Mouse (Mus musculus) kidney, adult 9 months (tissue): ENCODE data around the gene Exoc2.

ENCODE experiments used
- DNase-seq: peaks from one replicate; pipeline ENCODE4 v3.0.0; 2022

The Exoc2 gene

GRCm38 (mm10) chr13:30968311-30968710, 5.6 kb downstream of the Exoc2 start:
- peak; percentile 25 for DNase-seq

DNA sequence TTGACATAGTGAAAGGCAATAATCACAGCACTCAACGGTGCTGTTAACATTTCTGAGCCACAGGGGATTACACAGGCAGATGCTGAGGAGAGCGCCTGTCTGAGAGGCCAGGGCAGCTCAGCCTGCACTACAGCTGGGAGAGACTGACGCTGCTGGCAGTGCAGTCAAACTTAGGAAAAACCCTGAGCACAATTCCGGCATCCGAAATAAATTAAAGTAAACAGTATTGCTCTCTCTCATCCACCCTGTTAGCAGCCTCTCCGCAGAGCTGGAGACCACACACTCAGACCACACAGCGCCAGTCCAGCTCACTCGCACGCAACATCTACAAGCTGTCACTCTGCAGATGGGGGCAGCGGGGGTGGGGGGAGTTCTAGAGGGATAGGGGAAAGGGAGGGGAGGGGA, 7.4 kb downstream of the Exoc2 start:
- no peak for DNase-seq

- no peak for DNase-seq
These were observed 12.0 kb downstream of the Exoc2 start for GRCm38 (mm10) chr13:30961932-30962331.

DNA sequence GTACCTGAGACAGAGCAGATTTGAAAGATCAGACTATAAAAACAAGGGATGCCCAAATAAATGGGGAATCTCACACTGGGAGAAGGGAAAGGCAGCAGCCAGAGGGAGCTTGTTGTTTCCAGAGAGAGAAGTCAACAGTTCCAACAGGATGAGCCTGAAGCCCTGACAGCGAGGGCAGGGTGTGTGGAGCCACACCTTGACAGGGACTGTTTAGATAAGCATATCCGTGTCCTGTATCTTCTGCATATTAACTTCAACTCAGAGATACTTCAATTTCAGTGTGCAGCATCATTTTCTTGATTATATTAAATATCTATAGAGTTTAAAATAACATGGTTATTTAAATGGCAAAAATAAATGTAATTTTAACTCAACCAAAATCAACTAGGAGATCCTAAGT, 13.2 kb downstream of the Exoc2 start:
- no peak for DNase-seq

- no peak for DNase-seq
These were observed 20.3 kb downstream of the Exoc2 start for GRCm38 (mm10) chr13:30953580-30953979.

DNA sequence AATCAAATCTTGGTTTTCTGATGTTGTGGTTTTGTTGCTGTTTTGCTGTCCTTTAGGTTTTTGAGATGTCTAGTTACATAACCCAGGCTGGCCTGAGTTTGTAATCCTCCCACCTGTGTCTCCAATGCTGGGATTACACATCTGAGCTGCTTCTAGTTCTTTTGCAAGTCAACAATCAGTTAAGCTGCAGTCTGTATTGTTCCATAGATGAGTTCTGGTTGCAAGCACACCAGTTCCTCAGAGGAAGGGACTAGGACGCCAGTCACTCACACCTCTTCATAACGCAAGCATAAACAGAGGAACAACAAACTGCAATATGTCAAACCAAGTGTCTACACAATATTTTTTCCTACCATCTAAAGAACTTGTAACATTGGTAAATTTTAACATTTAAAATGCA, 21.8 kb downstream of the Exoc2 start:
- DNase-seq: no peak

DNA sequence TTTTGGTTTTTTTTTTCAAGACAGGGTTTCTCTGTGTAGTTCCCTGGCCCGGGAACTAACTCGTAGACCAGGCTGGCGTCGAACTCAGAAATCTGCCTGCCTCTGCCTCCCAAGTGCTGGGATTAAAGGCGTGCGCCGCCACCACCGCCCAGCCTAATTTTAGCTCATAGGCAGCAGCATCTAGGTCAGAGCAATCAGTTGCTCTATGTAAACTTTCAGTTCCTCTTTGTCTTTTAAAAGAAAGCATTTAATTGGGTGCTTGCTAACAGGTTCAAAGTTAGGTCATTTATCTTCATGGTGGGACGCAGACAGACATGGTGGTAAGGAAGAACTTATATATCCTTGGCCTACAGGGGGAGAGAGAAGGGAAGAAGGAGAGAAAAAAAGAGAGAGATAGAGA, 24.7 kb downstream of the Exoc2 start:
- no peak for DNase-seq

DNA sequence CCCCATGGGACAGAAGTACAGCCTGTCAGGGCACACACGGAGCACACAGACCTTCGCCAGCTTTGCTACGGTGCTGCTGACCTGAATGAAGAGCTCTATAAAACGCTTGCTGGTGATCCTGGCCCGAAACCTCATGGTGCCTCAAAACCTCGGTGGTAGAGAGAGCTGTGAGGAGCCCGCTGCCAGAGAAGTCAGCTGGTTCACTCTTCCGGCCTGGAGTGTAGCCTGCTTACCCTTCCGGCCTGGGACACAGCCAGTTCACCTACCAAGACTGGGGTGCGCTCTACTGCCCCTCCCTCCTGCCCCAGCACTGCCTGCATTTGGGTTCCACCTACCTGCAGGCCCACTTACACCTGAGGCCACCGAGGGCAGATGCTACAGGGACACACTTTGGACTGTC, 26.4 kb downstream of the Exoc2 start, which contains the start of gene Hus1b:
Hus1b (minus strand) TSS at position 220 of the 400 bp plus-strand sequence.
- no peak for DNase-seq

- DNase-seq: no peak
These were observed 26.8 kb downstream of the Exoc2 start for GRCm38 (mm10) chr13:30947129-30947528.

GRCm38 (mm10) chr13:30945788-30946187, 28.1 kb downstream of the Exoc2 start:
- DNase-seq: no peak

DNA sequence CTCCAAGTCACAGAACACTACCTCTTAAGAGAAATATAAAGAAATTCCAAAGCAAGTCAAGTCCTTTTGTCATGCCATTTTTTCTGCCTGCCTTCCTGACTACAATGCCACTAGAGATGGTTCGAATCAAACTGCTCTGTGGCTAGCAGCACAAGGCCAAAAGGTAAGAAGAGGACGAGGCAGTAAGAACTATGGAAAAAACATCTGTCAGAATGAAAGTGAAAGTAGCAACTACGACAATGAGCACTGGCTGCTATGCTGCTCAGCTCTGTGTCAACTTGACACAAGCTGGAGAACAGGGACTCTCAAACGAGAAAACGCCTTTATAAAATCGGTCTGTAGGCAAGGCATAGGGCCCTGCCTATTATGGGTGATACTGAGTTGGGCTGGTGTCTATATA, 40.9 kb downstream of the Exoc2 start:
- no peak for DNase-seq

GRCm38 (mm10) chr13:30931613-30932012, 42.3 kb downstream of the Exoc2 start:
- DNase-seq: no peak

DNA sequence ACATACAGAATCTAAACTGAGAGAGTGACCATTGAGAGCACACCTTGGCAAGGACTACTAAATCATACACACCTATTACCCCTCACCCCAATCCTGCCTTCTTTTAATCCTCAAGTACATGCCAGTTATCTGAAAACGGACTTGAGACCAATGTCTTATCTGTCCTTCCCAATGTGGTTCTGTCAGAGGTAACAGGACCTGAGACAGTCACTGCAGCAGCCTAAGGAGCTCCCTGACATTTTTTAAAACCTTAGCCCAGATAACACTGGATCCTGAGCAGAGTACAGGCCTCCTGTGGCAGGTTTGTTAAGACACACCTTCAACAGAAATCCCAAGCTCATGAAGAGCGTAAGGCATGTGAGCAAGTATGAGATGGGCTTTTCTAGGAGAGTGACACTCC, 44.8 kb downstream of the Exoc2 start:
- no peak for DNase-seq

- DNase-seq: no peak
These were observed 49.6 kb downstream of the Exoc2 start for GRCm38 (mm10) chr13:30924269-30924668.

- DNase-seq: no peak
These were observed 52.0 kb downstream of the Exoc2 start for GRCm38 (mm10) chr13:30921914-30922313.

- DNase-seq: no peak
These were observed 60.1 kb downstream of the Exoc2 start for GRCm38 (mm10) chr13:30913757-30914156.

GRCm38 (mm10) chr13:30913028-30913427, 60.9 kb downstream of the Exoc2 start:
- DNase-seq: peak; percentile 3

GRCm38 (mm10) chr13:30911931-30912625, 61.8 kb downstream of the Exoc2 start:
- DNase-seq: no peak

- no peak for DNase-seq
These were observed 63.0 kb downstream of the Exoc2 start for GRCm38 (mm10) chr13:30910889-30911288.

DNA sequence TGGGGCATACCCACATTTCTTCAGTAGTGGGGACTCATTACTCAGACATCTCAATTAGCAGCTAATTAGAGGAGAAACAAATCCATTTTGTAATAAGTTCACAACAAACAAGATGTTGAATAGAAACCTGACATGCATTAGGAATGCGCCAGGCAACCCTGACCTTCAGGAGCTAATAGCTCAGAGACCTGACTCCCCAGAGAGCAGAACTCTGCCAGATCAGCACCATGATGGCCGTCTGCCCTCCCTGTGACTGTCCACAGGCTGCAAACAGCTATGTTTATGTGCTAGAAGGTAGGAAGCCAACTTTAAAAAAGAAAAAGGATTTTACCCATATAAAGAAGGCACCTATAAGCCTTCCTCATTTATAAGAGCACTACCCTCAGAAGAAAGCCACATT, 71.6 kb downstream of the Exoc2 start:
- DNase-seq: no peak

GRCm38 (mm10) chr13:30901387-30902041, 72.4 kb downstream of the Exoc2 start:
- no peak for DNase-seq

GRCm38 (mm10) chr13:30894015-30894634, 79.8 kb downstream of the Exoc2 start:
- peak; percentile 20 for DNase-seq

GRCm38 (mm10) chr13:30892315-30892714, 81.6 kb downstream of the Exoc2 start:
- no peak for DNase-seq

DNA sequence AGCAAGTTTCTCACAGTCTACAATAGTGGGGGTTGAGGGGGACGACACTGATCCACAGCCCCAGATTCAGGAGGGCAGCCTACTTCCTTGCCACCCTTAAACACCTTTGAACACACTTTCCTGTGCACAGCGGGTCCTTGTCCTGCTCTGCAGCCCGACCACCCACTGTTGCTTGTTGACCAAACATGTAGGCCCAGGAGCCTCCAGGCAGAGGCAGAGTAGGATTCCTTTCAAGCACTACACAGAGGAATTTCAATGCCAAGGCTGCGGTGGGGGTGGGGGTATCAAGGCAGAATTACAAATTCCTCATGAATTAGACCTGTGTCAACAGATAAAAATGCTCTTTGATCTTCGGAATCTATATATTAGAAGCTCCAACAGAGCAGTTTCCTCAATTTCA, 82.7 kb downstream of the Exoc2 start:
- DNase-seq: no peak
